Mouse (Mus musculus): ENCODE measurements around the gene Plekha5.

DNA sequence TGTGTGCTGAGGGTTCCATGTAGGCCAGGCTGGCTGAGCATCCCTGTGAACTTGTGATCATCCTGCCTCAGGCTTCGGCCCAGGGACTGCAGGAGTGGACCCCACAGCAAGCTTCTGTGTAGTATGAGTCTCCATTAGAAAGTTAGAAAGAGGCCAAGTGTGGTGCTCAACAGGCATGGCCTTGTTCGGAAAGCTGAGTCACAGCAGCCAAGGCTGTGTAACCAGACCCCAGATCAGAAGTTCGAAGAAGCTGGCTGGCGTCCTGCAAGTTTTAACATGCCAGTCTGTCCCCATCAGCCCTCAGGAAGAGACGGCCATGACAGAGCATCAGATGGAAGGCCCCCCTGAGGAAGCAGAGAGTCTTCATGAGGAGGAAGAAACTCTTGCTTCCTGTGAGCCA lies 167.5 kb downstream of the Plekha5 start:
- TF ChIP-seq CTCF (IDR thresholded peaks at IDR 0.05; ENCODE audit: low read depth) = no peak
- no peak for TF ChIP-seq EP300 (IDR thresholded peaks at IDR 0.05; ENCODE audit: low read depth)

Data from liver, postnatal 0 days (tissue).